Mouse (Mus musculus): ENCODE measurements at regions not wholly inside any gene's neighbourhood (a gene's known extent, or its start where the extent isn't known, plus 50 kb on each side); places are given as distances from the start of the nearest gene placed in this dataset.
A peak's percentile ranks its signal among the peaks of the same experiment; 100 is the strongest.

- Histone ChIP-seq H3K27me3 (ENCODE audit: control insufficient read depth, insufficient read depth, low read length) (no peaks in the 10 kb centered on the region), H3K4me3 (no peak overlapping the region), H3K36me3 (ENCODE audit: control insufficient read depth, insufficient read depth, low read length) (no peaks in the 10 kb centered on the region), H3K9ac (ENCODE audit: low read depth, low read length) (no peak overlapping the region), H3K4me1 (ENCODE audit: control insufficient read depth, insufficient read depth, low read length) (no peaks in the 10 kb centered on the region), H3K27ac (no peak overlapping the region), H3K79me2 (replicated peaks; ENCODE audit: control insufficient read depth, insufficient read depth, low read length) (no peaks in the 10 kb centered on the region)
- intact Hi-C loops (cut with DNase I) = no loop called here
- DNase-seq = no peak
- 29% methylated on average over 7 of the region's 7 CpGs for WGBS
- TF ChIP-seq EP300 (IDR thresholded peaks at IDR 0.05; ENCODE audit: insufficient read depth, low read depth, low read length) (no peak), POLR2A (IDR thresholded peaks at IDR 0.05; ENCODE audit: insufficient read depth, low read depth, low read length) (no peak), CTCF (IDR thresholded peaks at IDR 0.05) (no peak)
Measured at GRCm38 (mm10) chr4:81005507-81006328, 95.3 kb downstream of the Lurap1l start.

GRCm38 (mm10) chr4:81006546-81006945 is 96.1 kb downstream of the Lurap1l start:
- WGBS = 92% methylated on average over 1 of the region's 1 CpGs
- Histone ChIP-seq H3K79me2 (replicated peaks; ENCODE audit: control insufficient read depth, insufficient read depth, low read length) (no peaks in the 10 kb centered on the region), H3K9ac (ENCODE audit: low read depth, low read length) (no peak overlapping the region), H3K36me3 (ENCODE audit: control insufficient read depth, insufficient read depth, low read length) (no peaks in the 10 kb centered on the region), H3K4me1 (ENCODE audit: control insufficient read depth, insufficient read depth, low read length) (no peaks in the 10 kb centered on the region), H3K27ac (no peak overlapping the region), H3K4me3 (no peak overlapping the region), H3K27me3 (ENCODE audit: control insufficient read depth, insufficient read depth, low read length) (no peaks in the 10 kb centered on the region)
- intact Hi-C loops (cut with DNase I) = no loop called here
- DNase-seq = no peak
- TF ChIP-seq POLR2A (IDR thresholded peaks at IDR 0.05; ENCODE audit: insufficient read depth, low read depth, low read length) = no peak
- TF ChIP-seq CTCF (IDR thresholded peaks at IDR 0.05) = no peak
- no peak for TF ChIP-seq EP300 (IDR thresholded peaks at IDR 0.05; ENCODE audit: insufficient read depth, low read depth, low read length)

GRCm38 (mm10) chr4:81021850-81022249 is 111.4 kb downstream of the Lurap1l start:
- no peak for DNase-seq
- Histone ChIP-seq H3K4me1 (ENCODE audit: control insufficient read depth, insufficient read depth, low read length) (no peaks in the 10 kb centered on the region), H3K27ac (no peak overlapping the region), H3K27me3 (ENCODE audit: control insufficient read depth, insufficient read depth, low read length) (no peaks in the 10 kb centered on the region), H3K4me3 (no peak overlapping the region), H3K79me2 (replicated peaks; ENCODE audit: control insufficient read depth, insufficient read depth, low read length) (no peaks in the 10 kb centered on the region), H3K9ac (ENCODE audit: low read depth, low read length) (no peak overlapping the region), H3K36me3 (ENCODE audit: control insufficient read depth, insufficient read depth, low read length) (no peaks in the 10 kb centered on the region)
- WGBS = 77% methylated on average over 2 of the region's 2 CpGs
- no peak for TF ChIP-seq POLR2A (IDR thresholded peaks at IDR 0.05; ENCODE audit: insufficient read depth, low read depth, low read length)
- TF ChIP-seq CTCF (IDR thresholded peaks at IDR 0.05) = no peak
- no peak for TF ChIP-seq EP300 (IDR thresholded peaks at IDR 0.05; ENCODE audit: insufficient read depth, low read depth, low read length)
- intact Hi-C loops (cut with DNase I) = no loop called here

DNA sequence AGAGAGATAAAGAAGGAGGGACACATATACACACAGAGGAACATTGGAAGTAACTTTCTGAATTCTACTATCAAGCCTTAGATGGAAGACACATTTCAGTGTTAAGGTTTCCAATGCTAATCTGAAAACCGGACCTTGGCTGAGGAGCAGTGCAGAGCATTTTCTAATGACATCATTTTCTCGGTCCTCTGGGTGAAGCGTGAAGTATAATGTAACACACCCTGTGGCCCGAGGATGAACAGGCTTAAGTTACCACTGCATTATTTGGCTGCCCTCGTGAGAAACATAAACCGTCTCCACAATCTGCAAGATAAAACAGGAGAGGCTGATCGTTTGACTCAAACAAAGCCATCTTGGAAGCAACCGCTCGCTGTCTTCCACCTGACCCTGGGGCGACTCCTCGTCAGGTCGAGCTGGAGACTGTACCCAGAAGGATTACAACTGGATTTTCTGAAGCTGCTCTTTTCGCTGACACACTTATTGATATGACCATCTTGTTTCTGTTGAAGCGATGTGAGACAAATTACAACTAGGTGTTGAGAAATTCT is 113.1 kb downstream of the Lurap1l start:
- no peak overlapping the region for H3K27ac ChIP-seq

DNA sequence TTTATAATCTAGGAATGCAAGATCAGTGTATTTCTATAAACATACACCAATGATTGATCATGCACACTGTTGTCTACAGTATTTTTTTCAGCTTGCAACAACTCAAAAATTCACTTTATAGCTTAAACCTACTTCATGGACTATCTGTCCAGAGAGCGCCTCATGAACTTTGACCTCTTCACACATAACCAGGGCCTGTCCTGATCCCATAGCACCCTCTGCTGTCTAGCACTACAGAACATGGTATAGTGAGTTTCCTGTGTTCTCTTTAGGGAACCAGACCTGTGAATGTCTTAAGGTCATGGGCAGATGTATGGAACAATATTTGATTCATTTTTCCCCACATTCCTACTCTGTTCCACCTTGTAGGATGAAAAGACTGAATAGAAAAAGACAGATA is 117.1 kb downstream of the Lurap1l start:
- Histone ChIP-seq H3K4me3 (no peak overlapping the region), H3K9ac (ENCODE audit: low read depth, low read length) (no peak overlapping the region), H3K27me3 (ENCODE audit: control insufficient read depth, insufficient read depth, low read length) (no peaks in the 10 kb centered on the region), H3K4me1 (ENCODE audit: control insufficient read depth, insufficient read depth, low read length) (no peaks in the 10 kb centered on the region), H3K36me3 (ENCODE audit: control insufficient read depth, insufficient read depth, low read length) (no peaks in the 10 kb centered on the region), H3K79me2 (replicated peaks; ENCODE audit: control insufficient read depth, insufficient read depth, low read length) (no peaks in the 10 kb centered on the region), H3K27ac (no peak overlapping the region)
- TF ChIP-seq CTCF (IDR thresholded peaks at IDR 0.05) (peak; percentile 19; the same call in 1 of the 2 replicates), EP300 (IDR thresholded peaks at IDR 0.05; ENCODE audit: insufficient read depth, low read depth, low read length) (no peak)
- no peak for DNase-seq
- intact Hi-C loops (cut with DNase I) = no loop called here
- WGBS = 88% methylated on average over 1 of the region's 1 CpGs

More for the DNA sequence above, 113.1 kb downstream of the Lurap1l start:
- H3K4me1 ChIP-seq (ENCODE audit: control insufficient read depth, insufficient read depth, low read length) = no peaks in the 10 kb centered on the region
- DNase-seq = peak; percentile 4 to 18
- no peak overlapping the region for H3K4me3 ChIP-seq
- H3K27me3 ChIP-seq (ENCODE audit: control insufficient read depth, insufficient read depth, low read length) = no peaks in the 10 kb centered on the region
- 57% methylated on average over 14 of the region's 14 CpGs for WGBS
- no peak overlapping the region for H3K9ac ChIP-seq (ENCODE audit: low read depth, low read length)
- TF ChIP-seq EP300 (IDR thresholded peaks at IDR 0.05; ENCODE audit: insufficient read depth, low read depth, low read length) (no peak), POLR2A (IDR thresholded peaks at IDR 0.05; ENCODE audit: insufficient read depth, low read depth, low read length) (no peak), CTCF (IDR thresholded peaks at IDR 0.05) (no peak)
- intact Hi-C loops (cut with DNase I) = no loop called here
- no peaks in the 10 kb centered on the region for H3K36me3 ChIP-seq (ENCODE audit: control insufficient read depth, insufficient read depth, low read length)
- H3K79me2 ChIP-seq (replicated peaks; ENCODE audit: control insufficient read depth, insufficient read depth, low read length) = no peaks in the 10 kb centered on the region

- Histone ChIP-seq H3K4me1 (ENCODE audit: control insufficient read depth, insufficient read depth, low read length) (no peaks in the 10 kb centered on the region), H3K4me3 (no peak overlapping the region), H3K27me3 (ENCODE audit: control insufficient read depth, insufficient read depth, low read length) (no peaks in the 10 kb centered on the region), H3K9ac (ENCODE audit: low read depth, low read length) (no peak overlapping the region), H3K36me3 (ENCODE audit: control insufficient read depth, insufficient read depth, low read length) (no peaks in the 10 kb centered on the region), H3K79me2 (replicated peaks; ENCODE audit: control insufficient read depth, insufficient read depth, low read length) (no peaks in the 10 kb centered on the region), H3K27ac (no peak overlapping the region)
- no peak for DNase-seq
- no peak for TF ChIP-seq CTCF (IDR thresholded peaks at IDR 0.05)
- no peak for TF ChIP-seq EP300 (IDR thresholded peaks at IDR 0.05; ENCODE audit: insufficient read depth, low read depth, low read length)
- TF ChIP-seq POLR2A (IDR thresholded peaks at IDR 0.05; ENCODE audit: insufficient read depth, low read depth, low read length) = no peak
- intact Hi-C loops (cut with DNase I) = no loop called here
- 61% methylated on average over 3 of the region's 3 CpGs for WGBS
Measured at GRCm38 (mm10) chr4:81030671-81031070, 120.2 kb downstream of the Lurap1l start.
